Mouse (Mus musculus): Measurements from ENCODE around the gene Rpl37.
"Not testable (repeated sequence)": the region's sequence is repeated elsewhere in the genome, so short reads cannot be mapped to it uniquely, and the experiment has no call there.

The Rpl37 gene

DNA sequence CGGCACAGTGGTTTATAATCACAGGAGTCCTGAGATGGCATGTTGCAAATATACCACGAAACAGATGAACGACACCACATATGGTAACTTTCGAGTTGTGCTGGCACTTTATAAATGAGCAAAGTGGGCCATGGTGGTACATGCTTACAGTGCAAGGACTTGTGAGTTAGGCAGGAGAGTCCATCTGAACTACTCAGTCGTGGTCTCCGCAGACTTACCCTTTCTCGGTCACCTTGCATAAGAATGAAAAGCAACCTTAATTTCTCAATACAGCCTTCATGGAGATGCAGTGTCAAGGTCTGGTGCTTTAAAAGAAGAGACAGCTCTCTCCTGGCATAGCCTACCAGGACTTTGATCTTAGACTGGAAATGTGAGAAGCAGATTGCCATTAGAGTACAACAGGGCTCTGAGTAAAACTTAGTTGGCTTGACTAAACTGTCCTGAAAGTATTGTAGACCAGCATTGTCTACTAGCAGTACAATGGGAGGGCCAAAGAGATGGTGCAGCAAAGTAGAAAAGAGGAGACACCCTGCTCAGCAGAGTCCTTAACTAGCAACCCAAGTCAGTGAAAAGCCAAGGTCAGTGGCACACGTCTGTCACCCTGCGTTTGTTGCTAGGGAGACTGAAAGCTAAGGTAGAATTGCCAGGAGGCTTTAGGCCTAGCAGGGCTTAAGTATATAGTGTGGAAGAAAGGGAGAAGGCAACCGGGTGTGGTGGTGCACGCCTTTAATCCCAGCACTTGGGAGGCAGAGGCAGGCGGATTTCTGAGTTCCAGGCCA is 5.3 kb downstream of the Rpl37 start:
- no peak for DNase-seq (ENCODE audit: low read depth in 1 of 2, low spot score in 2 of 2)

GRCm38 (mm10) chr15:5126456-5126855 is 10.0 kb downstream of the Rpl37 start:
- no peak for DNase-seq (ENCODE audit: low read depth in 1 of 2, low spot score in 2 of 2)

DNA sequence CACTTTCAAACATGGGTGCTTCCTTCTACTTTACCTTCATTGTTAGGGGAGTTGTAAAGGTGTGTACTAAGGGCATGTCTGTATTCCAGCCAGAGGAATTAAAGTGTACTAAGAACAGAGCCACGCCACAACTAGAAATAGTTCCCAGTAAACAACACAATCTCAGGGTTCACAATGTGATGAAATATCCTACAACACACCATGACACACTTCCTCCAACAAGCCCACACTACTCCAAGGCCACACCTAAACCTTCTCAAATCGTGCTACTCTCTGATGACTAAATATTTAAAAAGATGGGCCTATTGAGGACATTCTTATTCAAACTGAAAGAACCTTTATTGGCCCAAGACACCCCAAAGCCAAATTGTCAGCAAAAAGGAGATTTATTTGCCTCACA is 11.0 kb downstream of the Rpl37 start:
- no peak for DNase-seq (ENCODE audit: low read depth in 1 of 2, low spot score in 2 of 2)

GRCm38 (mm10) chr15:5128176-5128940 is 11.9 kb downstream of the Rpl37 start:
- no peak for DNase-seq (ENCODE audit: low read depth in 1 of 2, low spot score in 2 of 2)

DNA sequence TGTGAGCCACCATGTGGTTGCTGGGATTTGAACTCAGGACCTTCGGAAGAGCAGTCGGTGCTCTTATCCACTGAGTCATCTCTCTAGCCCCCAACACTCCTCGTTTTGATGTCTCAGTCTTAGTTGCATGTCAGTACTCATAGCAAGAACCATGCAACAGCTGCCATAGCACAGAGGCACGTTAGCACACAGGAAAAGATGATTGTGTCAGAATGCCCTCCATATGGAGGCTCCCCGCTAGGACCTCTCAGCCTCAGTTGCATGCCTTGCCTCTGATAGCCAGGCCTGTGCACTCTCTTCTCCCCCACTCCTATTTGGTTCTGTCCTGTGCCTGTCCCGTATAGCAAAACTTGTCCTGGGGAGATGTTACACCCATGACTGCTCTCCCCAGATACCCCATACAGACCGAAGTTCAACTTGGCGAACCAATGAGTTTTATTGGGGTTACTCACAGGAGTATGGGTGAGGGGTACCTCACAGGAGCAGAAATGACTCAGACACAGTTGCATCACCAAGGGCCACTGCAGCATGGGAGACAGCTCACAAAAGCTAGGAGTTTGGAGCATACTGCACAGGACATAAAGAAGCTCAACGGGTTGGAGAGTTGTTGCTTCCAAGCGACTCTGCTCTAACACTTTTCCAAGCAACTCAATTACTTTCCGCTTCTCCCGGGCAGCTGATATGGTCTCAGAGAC is 12.8 kb downstream of the Rpl37 start:
- no peak for DNase-seq (ENCODE audit: low read depth in 1 of 2, low spot score in 2 of 2)

- not testable (repeated sequence) for DNase-seq (ENCODE audit: low read depth in 1 of 2, low spot score in 2 of 2)
These were observed 14.6 kb downstream of the Rpl37 start for GRCm38 (mm10) chr15:5130887-5131668.

DNA sequence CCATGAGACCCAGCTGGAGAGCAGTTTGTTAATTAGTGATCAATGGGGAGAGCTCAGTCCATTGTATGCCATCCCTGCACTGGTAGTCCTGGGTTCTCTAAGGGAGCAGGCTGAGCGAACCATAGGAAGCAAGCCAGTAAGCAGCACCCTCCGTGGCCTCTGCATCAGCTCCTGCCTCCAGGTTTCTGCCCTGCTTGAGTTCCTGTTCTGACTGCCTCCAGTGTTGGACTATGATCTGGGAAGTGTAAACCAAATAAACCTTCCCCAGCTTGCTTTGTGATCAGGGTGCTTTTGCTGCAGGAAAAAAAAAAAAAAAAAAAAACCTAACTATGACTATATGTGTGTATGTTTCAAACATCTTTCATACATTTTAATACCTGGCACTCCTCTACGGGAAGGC is 16.9 kb downstream of the Rpl37 start:
- no peak for DNase-seq (ENCODE audit: low read depth in 1 of 2, low spot score in 2 of 2)

DNA sequence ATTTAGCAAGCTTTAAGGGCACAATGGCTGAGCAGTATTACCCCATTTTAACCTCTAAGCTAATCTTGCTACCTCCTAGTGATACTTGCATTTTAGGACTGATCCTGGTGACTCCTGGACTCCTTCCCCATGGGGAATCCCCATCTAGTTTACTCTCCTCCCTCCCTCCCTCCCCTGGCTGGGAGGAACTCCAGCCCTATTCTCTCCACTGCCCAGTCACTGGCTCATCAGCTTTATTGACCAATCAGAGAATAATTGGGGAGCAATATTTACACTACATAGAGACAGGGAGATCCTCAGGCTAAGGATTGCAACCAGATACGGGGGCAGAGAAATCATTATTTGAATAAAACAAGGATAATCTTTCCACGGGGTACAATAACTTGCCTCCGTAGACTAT is 17.7 kb downstream of the Rpl37 start:
- no peak for DNase-seq (ENCODE audit: low read depth in 1 of 2, low spot score in 2 of 2)

DNA sequence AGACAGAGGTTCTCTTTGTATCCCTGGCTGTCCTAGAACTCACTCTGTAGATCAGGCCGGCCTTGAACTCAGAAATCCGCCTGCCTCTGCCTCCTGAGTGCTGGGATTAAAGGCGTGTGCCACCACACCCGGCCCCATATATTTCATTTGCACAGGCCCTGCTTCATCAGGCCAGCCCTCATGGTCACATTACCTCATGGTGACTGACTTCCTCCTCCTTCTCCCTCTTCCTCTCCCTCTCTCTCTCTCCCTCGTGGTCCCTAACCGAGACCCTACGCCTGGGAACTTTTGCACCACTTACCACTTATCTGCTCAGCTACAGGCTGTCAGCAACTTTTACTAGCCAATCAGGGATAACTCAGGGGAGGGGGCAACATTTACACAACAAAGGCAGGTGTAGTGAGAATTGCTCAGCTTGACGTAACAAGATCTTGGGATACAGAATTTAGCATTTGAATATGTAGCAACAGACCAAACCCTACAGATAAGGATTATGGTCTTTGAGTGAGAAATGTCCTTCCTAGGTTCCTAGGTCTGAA is 18.6 kb downstream of the Rpl37 start:
- no peak for DNase-seq (ENCODE audit: low read depth in 1 of 2, low spot score in 2 of 2)

DNA sequence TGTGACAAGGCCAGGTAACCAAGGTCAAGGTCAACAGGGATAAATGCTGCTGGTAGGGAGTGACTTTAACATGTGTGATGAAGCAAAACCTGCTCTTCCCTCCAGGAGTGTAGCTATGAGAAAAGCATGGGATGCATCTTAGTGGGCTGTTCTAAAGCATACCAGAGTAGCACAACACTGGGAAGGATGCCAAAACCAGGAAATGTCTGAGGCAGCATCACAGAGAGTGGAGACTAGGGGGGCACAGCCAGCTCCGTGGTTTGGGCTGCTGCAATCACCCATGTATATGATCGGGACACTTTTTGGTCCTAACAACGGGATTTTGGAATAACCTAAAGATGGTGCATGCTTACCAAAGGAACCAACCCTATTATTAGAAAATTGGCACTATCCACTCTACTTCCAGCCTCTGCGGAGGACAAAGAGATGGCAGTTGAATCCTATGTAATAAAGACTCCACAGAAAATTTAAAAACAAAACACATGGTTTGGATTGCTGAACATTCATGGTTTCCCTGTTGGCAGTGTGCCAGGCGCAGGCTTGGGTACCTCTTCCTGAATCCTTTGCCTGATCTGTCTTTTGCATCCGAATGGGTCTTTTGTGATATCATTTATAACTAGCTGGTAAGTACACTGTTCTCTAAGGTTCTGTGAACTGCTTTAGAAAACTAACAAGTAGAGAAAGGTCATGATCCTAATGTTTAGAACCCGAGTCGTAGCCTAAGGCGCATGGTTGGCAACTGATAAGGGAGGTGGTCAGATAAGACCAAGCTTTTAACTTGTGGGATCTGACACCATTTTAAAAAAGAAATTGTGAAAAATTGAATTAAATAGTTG is 21.8 kb downstream of the Rpl37 start:
- no peak for DNase-seq (ENCODE audit: low read depth in 1 of 2, low spot score in 2 of 2)

DNA sequence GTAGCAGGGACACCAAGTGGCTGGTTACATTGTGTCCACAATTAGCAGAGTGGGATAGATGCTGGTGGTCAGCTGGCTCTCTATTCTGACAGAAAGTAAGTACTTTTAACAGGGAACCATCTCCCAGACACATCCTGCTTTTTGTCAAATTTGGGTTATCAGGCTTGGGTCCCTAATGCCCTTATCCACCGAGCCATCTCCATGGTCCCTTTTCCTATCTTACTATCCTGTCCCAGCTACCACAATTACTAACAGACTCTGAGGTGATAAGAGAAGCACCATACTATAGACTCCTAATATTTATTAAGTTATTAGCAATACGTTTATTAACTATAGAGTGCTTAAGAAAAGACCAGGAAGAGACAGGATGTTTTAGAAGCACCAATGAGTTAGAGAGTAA is 22.9 kb downstream of the Rpl37 start:
- DNase-seq (ENCODE audit: low read depth in 1 of 2, low spot score in 2 of 2), result no peak

DNA sequence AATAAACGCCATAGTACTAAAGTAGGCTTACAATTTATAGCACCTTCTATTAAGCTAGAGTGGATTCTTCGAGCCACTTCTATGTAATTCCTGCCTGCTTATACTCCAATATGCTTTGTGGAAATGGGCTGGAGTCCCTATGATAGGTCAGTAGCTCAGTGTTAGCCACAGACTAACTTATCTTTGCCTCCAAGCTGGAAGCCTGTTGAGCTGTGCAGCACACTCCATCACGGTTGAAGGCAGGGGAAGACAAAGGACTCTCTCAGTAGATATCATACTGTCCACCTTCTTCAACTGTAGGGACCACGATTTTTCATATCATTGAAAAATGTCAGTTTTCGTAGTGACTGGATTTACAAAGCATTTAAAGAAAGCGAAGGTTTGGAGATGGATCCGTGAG is 23.4 kb downstream of the Rpl37 start:
- DNase-seq (ENCODE audit: low read depth in 1 of 2, low spot score in 2 of 2), result no peak

DNA sequence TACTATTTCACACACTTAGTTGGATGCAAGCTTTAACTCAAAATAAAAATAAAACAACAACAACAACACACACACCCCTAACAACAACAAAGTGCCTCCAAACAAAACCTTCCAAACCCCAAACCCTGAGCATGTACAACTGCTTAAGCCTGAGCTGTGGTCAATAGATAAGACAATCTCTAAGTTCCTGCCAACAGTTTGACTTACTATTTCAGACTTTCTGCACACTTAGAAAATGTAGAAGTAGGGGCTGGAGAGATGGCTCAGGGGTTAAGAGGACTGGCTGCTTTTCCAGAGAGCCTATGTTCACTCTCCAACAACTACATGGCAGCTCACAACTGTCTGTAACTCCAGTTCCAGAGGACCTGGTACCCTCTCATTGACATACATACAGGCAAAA is 23.9 kb downstream of the Rpl37 start:
- no peak for DNase-seq (ENCODE audit: low read depth in 1 of 2, low spot score in 2 of 2)

DNA sequence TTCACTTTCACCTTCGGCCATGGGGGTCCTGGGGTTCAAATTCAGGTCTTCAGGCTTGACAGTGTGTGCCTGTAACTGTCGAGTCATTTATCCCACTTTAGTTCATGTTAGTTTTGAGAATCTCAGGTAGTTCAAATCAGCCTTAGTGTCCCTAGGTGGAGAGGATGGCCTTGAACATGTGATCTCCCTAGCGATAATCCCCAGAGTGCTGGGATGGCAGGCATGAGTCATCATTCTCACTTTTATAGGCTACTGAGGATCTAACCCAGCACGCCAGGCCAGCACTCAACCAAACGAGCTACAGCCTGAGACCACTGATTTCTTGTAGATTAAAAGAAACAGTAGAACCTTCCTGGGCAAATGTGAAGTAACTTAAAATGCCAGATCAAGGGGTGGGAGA is 25.6 kb downstream of the Rpl37 start:
- no peak for DNase-seq (ENCODE audit: low read depth in 1 of 2, low spot score in 2 of 2)

DNA sequence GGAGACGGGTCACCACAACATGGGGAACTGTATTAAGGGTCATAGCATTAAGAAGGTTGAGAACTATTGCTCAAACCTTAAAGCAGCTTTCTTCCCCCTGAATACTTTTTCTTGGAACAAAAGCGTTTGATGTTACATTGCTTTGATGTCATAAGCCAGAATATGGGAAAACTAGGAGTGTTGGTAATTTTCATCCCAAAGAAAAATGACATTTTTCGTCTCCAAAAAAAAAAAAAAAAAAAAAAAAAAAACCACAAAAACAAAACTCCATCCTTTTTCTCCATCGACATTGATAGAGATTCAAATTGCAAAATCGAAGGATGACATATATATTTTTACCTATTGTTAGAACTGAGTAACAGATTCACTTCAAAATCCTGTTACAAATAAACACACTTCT is 26.3 kb downstream of the Rpl37 start:
- no peak for DNase-seq (ENCODE audit: low read depth in 1 of 2, low spot score in 2 of 2)

DNA sequence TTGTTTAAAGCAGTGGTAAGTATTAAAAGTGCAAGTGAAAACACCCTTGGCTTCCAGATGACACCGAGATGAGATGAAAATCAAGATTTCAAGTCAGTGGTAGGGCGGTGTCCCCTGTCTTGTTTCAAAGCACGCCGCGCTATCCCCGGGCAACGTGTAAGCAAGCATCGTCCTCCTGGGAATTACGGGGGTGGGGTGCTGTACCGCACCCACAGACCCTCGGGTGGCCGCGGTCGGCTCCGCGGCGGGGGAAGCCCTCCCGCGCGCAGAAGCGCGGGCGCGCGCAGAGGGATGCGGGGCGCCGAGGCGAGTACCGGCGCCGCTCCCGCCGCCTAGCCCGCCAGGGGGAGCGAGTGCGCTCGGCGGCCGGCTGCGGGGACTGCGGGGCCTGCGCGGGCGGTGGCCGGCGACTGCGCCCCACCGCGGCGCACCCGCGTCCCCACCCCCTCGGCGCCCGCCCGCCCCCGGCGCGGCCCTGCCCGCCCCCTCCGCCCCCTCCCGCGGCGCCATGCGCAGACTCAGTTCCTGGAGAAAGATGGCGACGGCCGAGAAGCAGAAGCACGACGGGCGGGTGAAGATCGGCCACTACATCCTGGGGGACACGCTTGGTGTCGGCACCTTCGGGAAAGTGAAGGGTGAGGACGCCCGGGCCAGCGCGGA is 27.0 kb downstream of the Rpl37 start, which contains the start of gene Prkaa1:
Gene Prkaa1, plus strand, starts transcription at position 501 of the 660 bp plus-strand sequence.
- DNase-seq (ENCODE audit: low read depth in 1 of 2, low spot score in 2 of 2), result peak; percentile 10 to 46

GRCm38 (mm10) chr15:5144021-5144778 is 27.8 kb downstream of the Rpl37 start:
- peak in 1 of 2 experiments; percentile 12 for DNase-seq (ENCODE audit: low read depth in 1 of 2, low spot score in 2 of 2)

GRCm38 (mm10) chr15:5145196-5145945 is 28.9 kb downstream of the Rpl37 start:
- no peak for DNase-seq (ENCODE audit: low read depth in 1 of 2, low spot score in 2 of 2)
